Mouse (Mus musculus) cortical plate, adult 2 months (tissue): ENCODE data around the gene Vasn. TPM values are rescaled to one million over a fixed set of nuclear protein-coding genes. Genes with fewer than 3 reads are reported as not detected.

Source experiments
- H3K27ac ChIP-seq: fragments of 200-500 bp; 2 replicates; pipeline ENCODE4 v1.5.1; 2012; ENCODE audit warnings: low read length, control low read depth, inconsistent platforms; ENCODE audit not compliant: insufficient read depth
- H3K4me1 ChIP-seq: fragments of 200-500 bp; 2 replicates; pipeline ENCODE4 v1.6.1; 2011; ENCODE audit warnings: low read length; ENCODE audit not compliant: control insufficient read depth, insufficient read depth
- H3K4me3 ChIP-seq: fragments of 200-500 bp; 2 replicates; pipeline ENCODE4 v1.5.1; 2011; ENCODE audit warnings: mild to moderate bottlenecking, low read length, control low read depth; ENCODE audit not compliant: insufficient read depth
- CTCF ChIP-seq: fragments of 200-500 bp; IDR thresholded peaks from 2 replicates; pipeline ENCODE4 v1.5.1; 2011; ENCODE audit warnings: mild to moderate bottlenecking, control low read depth, low read length; ENCODE audit not compliant: insufficient read depth; ENCODE audit errors: extremely low read depth
- POLR2A ChIP-seq: fragments of 200-500 bp; IDR thresholded peaks from 2 replicates; pipeline ENCODE4 v1.6.1; 2011; ENCODE audit warnings: mild to moderate bottlenecking, low read length, control low read depth; ENCODE audit not compliant: insufficient read depth; ENCODE audit errors: extremely low read depth
- polyA plus RNA-seq: library from polyadenylated mRNA; depleted of rRNA; stranded (reverse); fragments of >200 nt; gene quantifications from 2 replicates; pipeline ENCODE4 v1.2.3, GENCODE M21; 2012

The Vasn gene
- polyA plus RNA-seq, 1 experiment, result 11.2 TPM

GRCm38 (mm10) chr16:4649211-4649610 is 9.5 kb downstream of the Vasn start:
- TF ChIP-seq CTCF, result no peak
- no peak for TF ChIP-seq POLR2A
- H3K27ac ChIP-seq, result no peak overlapping the region
- peaks cover 2% of the 10 kb centered on the region; the same call in 1 of the 2 replicates for H3K4me1 ChIP-seq
- H3K4me3 ChIP-seq, result no peak overlapping the region

- no peaks in the 10 kb centered on the region for H3K4me1 ChIP-seq
- TF ChIP-seq CTCF (no peak), POLR2A (no peak)
- H3K27ac ChIP-seq, result no peak overlapping the region
- H3K4me3 ChIP-seq, result no peak overlapping the region
Measured at GRCm38 (mm10) chr16:4649692-4650091, 10.0 kb downstream of the Vasn start.

GRCm38 (mm10) chr16:4650161-4650560 is 10.4 kb downstream of the Vasn start:
- no peak for TF ChIP-seq CTCF
- TF ChIP-seq POLR2A, result no peak
- Histone ChIP-seq H3K27ac (no peak overlapping the region), H3K4me3 (no peak overlapping the region), H3K4me1 (no peaks in the 10 kb centered on the region)

GRCm38 (mm10) chr16:4651081-4651480 is 11.3 kb downstream of the Vasn start:
- Histone ChIP-seq H3K4me3 (no peak overlapping the region), H3K4me1 (peaks cover 4% of the 10 kb centered on the region; the same call in 1 of the 2 replicates), H3K27ac (no peak overlapping the region)
- no peak for TF ChIP-seq POLR2A
- TF ChIP-seq CTCF, result no peak

- H3K4me1 ChIP-seq, result peaks cover 4% of the 10 kb centered on the region; the same call in 1 of the 2 replicates
- H3K27ac ChIP-seq, result no peak overlapping the region
- TF ChIP-seq CTCF, result no peak
- no peak overlapping the region for H3K4me3 ChIP-seq
Measured at GRCm38 (mm10) chr16:4651624-4652023, 11.9 kb downstream of the Vasn start.

- Histone ChIP-seq H3K4me3 (no peak overlapping the region), H3K4me1 (peaks cover 4% of the 10 kb centered on the region; the same call in 1 of the 2 replicates), H3K27ac (no peak overlapping the region)
- no peak for TF ChIP-seq CTCF
- no peak for TF ChIP-seq POLR2A
Measured at GRCm38 (mm10) chr16:4652707-4653416, 13.1 kb downstream of the Vasn start.

- no peak for TF ChIP-seq POLR2A
- TF ChIP-seq CTCF, result no peak
- H3K4me1 ChIP-seq, result peaks cover 6% of the 10 kb centered on the region; the same call in 1 of the 2 replicates
- H3K4me3 ChIP-seq, result no peak overlapping the region
- 0 out of 2 replicates have a peak overlapping the region, but pooled peaks have one; percentile 34 for H3K27ac ChIP-seq
Measured at GRCm38 (mm10) chr16:4654706-4655105, 15.0 kb downstream of the Vasn start.

- no peak overlapping the region for H3K27ac ChIP-seq
- H3K4me1 ChIP-seq, result peaks cover 6% of the 10 kb centered on the region; the same call in 1 of the 2 replicates
- H3K4me3 ChIP-seq, result no peak overlapping the region
- TF ChIP-seq POLR2A (no peak), CTCF (no peak; the same call in 1 of the 2 replicates)
Measured at GRCm38 (mm10) chr16:4655251-4655734, 15.6 kb downstream of the Vasn start.

- Histone ChIP-seq H3K27ac (no peak overlapping the region), H3K4me1 (peaks cover 6% of the 10 kb centered on the region; the same call in 1 of the 2 replicates), H3K4me3 (no peak overlapping the region)
- no peak for TF ChIP-seq POLR2A
- no peak for TF ChIP-seq CTCF
Measured at GRCm38 (mm10) chr16:4655764-4656570, 16.2 kb downstream of the Vasn start.
